Mouse (Mus musculus): ENCODE data around the gene Gatad2a.

- TF ChIP-seq CTCF (IDR thresholded peaks at IDR 0.05) (no peak), EP300 (IDR thresholded peaks at IDR 0.05; ENCODE audit: insufficient read depth, low read depth, low read length) (no peak), POLR2A (IDR thresholded peaks at IDR 0.05; ENCODE audit: insufficient read depth, low read depth, low read length) (peak; percentile 67)
Observed at GRCm38 (mm10) chr8:70042583-70043455, 46.6 kb upstream of the Gatad2a start, which contains the start of the genes Mau2 and Sugp1.
